Mouse (Mus musculus): ENCODE data around the gene Gal3st2b.
"Not testable (repeated sequence)": the region's sequence is repeated elsewhere in the genome, so short reads cannot be mapped to it uniquely, and the experiment has no call there.

The Gal3st2b gene

GRCm38 (mm10) chr1:93978287-93978686 lies 60.2 kb downstream of the Gal3st2b start:
- not testable (repeated sequence) for DNase-seq (ENCODE audit: extremely low read depth, low read depth)

GRCm38 (mm10) chr1:93980932-93981331 lies 62.8 kb downstream of the Gal3st2b start:
- DNase-seq (ENCODE audit: extremely low read depth, low read depth), result not testable (repeated sequence)

- DNase-seq (ENCODE audit: extremely low read depth, low read depth), result no peak
These were observed 68.1 kb downstream of the Gal3st2b start for GRCm38 (mm10) chr1:93986167-93986566.

- no peak for DNase-seq (ENCODE audit: extremely low read depth, low read depth)
These were observed 70.7 kb downstream of the Gal3st2b start for GRCm38 (mm10) chr1:93988786-93989185.

GRCm38 (mm10) chr1:93990209-93990608 lies 72.1 kb downstream of the Gal3st2b start, which contains the start of gene Gal3st2c:
Gal3st2c (plus strand) TSS chr1:93990509.
- not testable (repeated sequence) for DNase-seq (ENCODE audit: extremely low read depth, low read depth)

GRCm38 (mm10) chr1:93991068-93991467 lies 73.0 kb downstream of the Gal3st2b start:
- DNase-seq (ENCODE audit: extremely low read depth, low read depth), result peak; percentile 37

GRCm38 (mm10) chr1:93991491-93991890 lies 73.4 kb downstream of the Gal3st2b start:
- not testable (repeated sequence) for DNase-seq (ENCODE audit: extremely low read depth, low read depth)
